Mouse (Mus musculus): ENCODE results near the gene Mif.

DNA sequence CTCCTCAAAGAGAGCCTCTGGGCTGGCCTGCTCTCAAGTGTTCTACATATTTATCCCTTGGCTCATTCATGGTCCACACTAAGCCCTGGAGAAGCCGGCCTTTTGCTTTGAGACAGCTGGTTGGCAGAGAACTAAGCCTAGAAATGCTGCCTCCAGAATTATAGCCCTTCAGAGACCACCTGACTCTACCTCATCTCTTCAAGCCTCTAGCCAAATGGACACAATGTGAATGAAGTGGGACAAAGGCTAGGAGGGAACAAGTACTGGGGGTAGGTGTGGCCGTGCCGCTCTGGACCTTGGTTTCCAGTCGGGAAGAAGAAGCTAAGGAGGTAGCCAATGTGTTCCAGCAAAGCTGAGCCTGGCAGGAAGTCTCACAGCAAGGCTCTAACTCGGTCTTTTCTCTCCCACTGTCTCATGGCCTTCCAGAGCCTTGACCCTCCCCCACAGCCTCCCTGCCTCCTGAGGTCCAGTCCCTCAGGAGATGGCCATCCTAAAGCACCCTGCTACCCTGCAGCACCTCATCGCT lies 38.1 kb upstream of the Mif start:
- TF ChIP-seq CTCF (IDR thresholded peaks at IDR 0.05; ENCODE audit: control insufficient read depth, insufficient read depth, insufficient read length) (no peak), MAX (IDR thresholded peaks at IDR 0.05) (no peak), MYOD1 (IDR thresholded peaks at IDR 0.05; ENCODE audit: control insufficient read depth, insufficient read length, low read depth) (no peak)

Data from C2C12 (cell line).